In genomic region chr2:30807648-30808295, GRCm38 (mm10) we compare ENCODE assay signal across 7 mouse cellular contexts. TPM values are rescaled to one million over a fixed set of nuclear protein-coding genes. Genes with fewer than 3 reads are reported as not detected.
DNase-seq lines count a peak whose midpoint lies in the region; ATAC-seq lines count a peak whose summit lies in the region.

Gene Ntmt1 (plus strand): TSS chr2:30807826.

- H3K4me1 ChIP-seq in intestine, embryonic 15.5 days (replicated peaks) = peaks cover 18% of the 10 kb centered on the region
- H3K4me1 ChIP-seq in midbrain, embryonic 10.5 days = peaks cover 38% of the 10 kb centered on the region

- peak within 1 kb of the TSS; percentile 78 for H3K4me3 ChIP-seq in intestine, embryonic 15.5 days (replicated peaks)
- H3K4me3 ChIP-seq in midbrain, embryonic 10.5 days = peak within 1 kb of the TSS; percentile 84

- peak; percentile 99 for ATAC-seq in intestine, embryonic 15.5 days

- peak; percentile 100 for DNase-seq in adrenal gland, adult 2 months
- DNase-seq in embryo, embryonic 11.5 days (ENCODE audit: low read depth, low spot score) = peak; percentile 99
- peak; percentile 98 to 100 for DNase-seq in gastrocnemius, postnatal 36 days
- DNase-seq in left cerebral cortex, postnatal 25 days (ENCODE audit: low spot score in 2 of 2) = peak; percentile 97 to 99
- peak; percentile 100 for DNase-seq in midbrain, embryonic 10.5 days (ENCODE audit: low spot score)
- DNase-seq in right cerebral cortex, postnatal 4 days = peak; percentile 93

- peaks cover 4% of the 10 kb centered on the region; the same call in 1 of the 2 replicates for H3K36me3 ChIP-seq in intestine, embryonic 15.5 days
- H3K36me3 ChIP-seq in midbrain, embryonic 10.5 days = peaks cover 30% of the 10 kb centered on the region

- H3K27ac ChIP-seq in intestine, embryonic 15.5 days = peak within 1 kb of the TSS; percentile 80
- H3K27ac ChIP-seq in midbrain, embryonic 10.5 days (replicated peaks) = peak within 1 kb of the TSS; percentile 96

- H3K27me3 ChIP-seq in intestine, embryonic 15.5 days (replicated peaks) = 0 out of 2 replicates have a peak, but pooled peaks cover 3% of the 10 kb centered on the region
- peaks cover 31% of the 10 kb centered on the region for H3K27me3 ChIP-seq in midbrain, embryonic 10.5 days (ENCODE audit: low read depth, poor library complexity, severe bottlenecking)

- no peaks in the 10 kb centered on the region for H3K9me3 ChIP-seq in intestine, embryonic 15.5 days
- H3K9me3 ChIP-seq in midbrain, embryonic 10.5 days (replicated peaks) = no peaks in the 10 kb centered on the region

- intact Hi-C loops in gastrocnemius, postnatal 36 days (cut with DNase I) = no loop called here
- intact Hi-C loops in left cerebral cortex, postnatal 25 days (cut with DNase I) = loop anchor here (5.0 kb wide), 1 partner anchor 215 kb away; no protein-coding TSS in a partner anchor

- H3K4me2 ChIP-seq in intestine, embryonic 15.5 days (replicated peaks) = peak within 1 kb of the TSS; percentile 89

- peak within 1 kb of the TSS; percentile 93 for H3K9ac ChIP-seq in intestine, embryonic 15.5 days

- WGBS in intestine, embryonic 15.5 days = under 1% methylated on average over 43 of the region's 44 CpGs
- under 1% methylated on average over 44 of the region's 44 CpGs for WGBS in midbrain, embryonic 10.5 days

RNA-seq across cellular contexts. Expression of gene Ntmt1, which starts in this region (rescaled TPM):
- total RNA-seq in adrenal gland, adult 2 months (2021) = 10 to 100 TPM; 33.5 to 45.4 TPM
- 69.9 and 77.1 TPM in 2 replicates for polyA plus RNA-seq in adrenal gland, adult 2 months (2012; rRNA removed)
- total RNA-seq in gastrocnemius, postnatal 36 days (2021) = 10 to 100 TPM; 13.0 to 15.9 TPM
- 84.5 and 85.4 TPM in 2 replicates for polyA plus RNA-seq in intestine, embryonic 15.5 days (2015; fragmentation: Nextera tagmentation; extraction: Ambion mirVana)
- total RNA-seq in left cerebral cortex, postnatal 25 days (2021) = 10 to 100 TPM; 35.0 to 37.2 TPM
- polyA plus RNA-seq in midbrain, embryonic 10.5 days (2016; fragmentation: Nextera tagmentation; extraction: Ambion mirVana) = 126 and 127 TPM in 2 replicates

Comparison
In these comparisons a context has a peak if more than half of its experiments do, and no peak if none do; other contexts are left out.
1. Peak in every context shown above with its lines: DNase-seq, ATAC-seq, H3K4me3 ChIP-seq and H3K27ac ChIP-seq.